Mouse (Mus musculus) embryonic stem cell, embryonic (primary cell): Measurements from ENCODE around the gene Gm42421.

Experiments
- CTCF ChIA-PET, 4 experiments: fragments of 300-600 bp in 2 of 4; fragments of 350-600 bp in 2 of 4; sonication (Branson Sonifier 250); formaldehyde crosslinking; loops; one replicate each; lab custom pipeline; 2022; ENCODE audit warnings: inconsistent platforms in 2 of 4; lab: Charles Lee
- POLR2A ChIA-PET, 4 experiments: fragments of 300-600 bp in 2 of 4; fragments of 350-600 bp in 2 of 4; sonication (Branson Sonifier 250); formaldehyde crosslinking; loops; one replicate each; lab custom pipeline; 2022; ENCODE audit warnings: antibody characterized with exemption in 4 of 4, inconsistent platforms in 1 of 4; lab: Charles Lee

The Gm42421 gene

DNA sequence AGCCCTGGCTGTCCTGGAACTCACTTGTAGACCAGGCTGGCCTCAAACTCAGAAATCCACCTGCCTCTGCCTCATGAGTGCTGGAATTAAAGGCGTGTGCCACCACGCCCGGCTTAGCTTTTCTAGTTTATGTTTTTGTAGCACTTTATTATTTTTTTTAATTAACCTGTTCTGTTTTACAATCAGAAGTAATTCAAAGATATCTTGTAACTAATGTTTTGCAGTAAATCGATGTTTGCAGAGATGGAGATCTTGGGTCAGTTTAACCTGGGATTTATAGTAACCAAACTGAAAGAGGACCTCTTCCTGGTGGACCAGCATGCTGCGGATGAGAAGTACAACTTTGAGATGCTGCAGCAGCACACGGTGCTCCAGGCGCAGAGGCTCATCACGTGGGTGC is at the start of gene Gm42421:
Gene Gm42421 (plus strand): TSS at position 301 of the 400 bp plus-strand sequence.
- ChIA-PET CTCF (interaction anchor here in 1 of 4 experiments (0.5 kb wide), 1 partner anchor 211 kb away, joined by 5 read pairs; no protein-coding TSS in a partner anchor), POLR2A (interaction anchor here in 1 of 4 experiments (0.7 kb wide), 1 partner anchor 463 kb away, joined by 3 read pairs; no protein-coding TSS in a partner anchor)

DNA sequence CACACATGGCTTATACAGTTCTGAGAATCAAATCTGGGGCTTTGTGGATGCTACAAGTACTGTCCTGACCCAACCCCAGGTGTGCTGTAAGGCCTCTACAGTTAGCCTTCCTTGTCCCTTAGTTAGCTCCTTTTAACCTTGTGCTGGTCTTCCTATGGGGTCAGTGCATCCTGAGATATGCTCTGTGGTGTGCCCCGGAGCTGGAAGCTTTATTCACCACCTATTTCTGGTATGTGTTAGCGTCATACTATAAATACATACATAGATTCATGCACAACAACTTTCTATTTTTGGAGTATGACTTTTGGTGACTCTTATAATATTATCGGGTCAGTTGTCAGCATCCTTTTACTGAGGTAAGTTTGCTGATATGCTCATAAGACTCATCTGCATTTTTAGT is 42.7 kb upstream of the Gm42421 start:
- POLR2A ChIA-PET = interaction anchor here in 2 of 4 experiments (0.9 to 1.4 kb wide), 3 partner anchors 11 to 107 kb away, joined by 3 to 4 read pairs (median 4); no protein-coding TSS in a partner anchor
- CTCF ChIA-PET = no interaction called here

DNA sequence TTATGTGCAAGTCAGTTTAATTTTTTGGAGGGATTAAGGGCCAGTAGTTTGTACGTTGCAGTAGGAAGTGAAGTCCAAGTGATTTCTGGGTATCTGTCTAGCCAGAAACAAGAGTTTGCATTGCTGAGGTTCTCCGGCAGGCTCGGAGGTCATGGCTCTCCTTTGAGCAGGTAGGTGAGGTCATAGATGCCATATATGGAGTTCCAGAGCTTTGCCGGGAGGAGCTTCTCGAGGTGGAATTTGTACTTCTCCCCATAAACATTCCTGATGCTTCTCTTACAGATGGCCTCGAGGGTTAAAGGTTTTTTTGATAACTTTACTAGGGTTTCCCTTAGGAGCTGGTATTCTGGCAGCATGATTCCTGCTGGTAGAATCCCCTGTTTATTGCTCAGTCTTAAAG is 37.2 kb upstream of the Gm42421 start:
- POLR2A ChIA-PET = interaction anchor here in 2 of 4 experiments (0.6 to 3.6 kb wide), 12 partner anchors 8 to 1092 kb away, joined by 3 to 22 read pairs (median 4); partner anchors contain the start of genes Aimp2 (in 1 of the 2) and Pms2 (in 1 of the 2)

DNA sequence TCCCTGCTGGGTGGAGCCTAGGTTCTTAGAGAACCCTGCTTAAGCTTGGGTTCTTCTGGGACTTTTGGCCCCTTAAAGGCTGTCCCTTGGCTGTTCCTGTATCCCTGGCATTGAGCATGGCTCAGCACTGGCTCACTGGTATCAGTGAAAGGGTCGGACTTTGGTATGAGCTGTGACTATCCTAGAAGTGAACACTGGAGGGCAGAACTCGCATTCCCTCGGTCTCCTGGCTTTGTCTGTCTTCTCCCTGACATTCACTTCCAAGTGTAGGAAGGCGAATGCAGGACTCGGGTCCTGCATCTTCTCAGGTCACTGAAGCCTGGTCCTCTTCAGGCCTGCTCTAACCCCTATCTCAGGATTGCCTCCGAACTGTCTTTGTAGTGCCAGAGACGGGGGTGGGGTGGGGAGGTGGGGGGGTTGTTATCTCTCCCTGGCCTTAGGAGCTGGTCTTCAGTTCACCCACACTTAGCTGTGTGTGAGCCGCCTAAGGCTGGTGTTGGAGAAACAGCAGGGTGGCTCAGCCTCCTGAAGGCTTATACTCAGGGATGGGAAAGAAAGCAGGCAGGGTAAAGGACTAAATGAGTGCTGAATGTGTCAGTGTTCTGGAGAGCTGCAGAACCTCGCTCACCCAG is 35.6 kb upstream of the Gm42421 start:
- CTCF ChIA-PET = interaction anchor here in 1 of 4 experiments (1.0 to 1.7 kb wide), 4 partner anchors 9 to 107 kb away, joined by 3 to 5 read pairs (median 4); no protein-coding TSS in a partner anchor
- POLR2A ChIA-PET = interaction anchor here in 2 of 4 experiments (0.6 to 3.6 kb wide), 11 partner anchors 9 to 341 kb away, joined by 3 to 22 read pairs (median 4); partner anchors contain the start of genes Usp42 (in 2 of the 2), Aimp2 (in 1 of the 2) and Pms2 (in 1 of the 2)

More for the DNA sequence above, 37.2 kb upstream of the Gm42421 start:
- CTCF ChIA-PET = interaction anchor here in 3 of 4 experiments (0.5 to 1.5 kb wide), 5 partner anchors 85 to 835 kb away, joined by 3 to 14 read pairs (median 4); no protein-coding TSS in a partner anchor

DNA sequence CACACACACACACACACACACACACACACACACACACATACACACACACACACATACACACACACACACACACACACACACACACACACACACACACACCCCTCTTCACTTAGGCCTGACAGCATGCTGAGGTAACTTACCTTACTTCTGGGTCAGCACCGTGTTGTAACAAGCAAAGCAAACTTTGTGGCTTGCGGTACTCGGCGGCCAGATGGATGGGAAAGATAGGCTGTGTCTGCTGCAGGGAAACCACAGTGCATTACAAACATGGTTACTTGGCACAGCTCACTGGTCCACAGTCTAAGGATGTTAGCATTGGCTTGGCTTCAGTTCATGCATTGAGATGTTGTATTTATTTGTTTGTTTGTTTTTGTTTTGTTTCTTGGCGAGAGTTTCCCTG is 34.6 kb upstream of the Gm42421 start:
- POLR2A ChIA-PET = interaction anchor here in 2 of 4 experiments (0.8 to 3.6 kb wide), 6 partner anchors 8 to 336 kb away, joined by 3 to 22 read pairs (median 4); partner anchors contain the start of genes Aimp2 (in 1 of the 2), Pms2 (in 1 of the 2) and Usp42 (in 1 of the 2)
- CTCF ChIA-PET = interaction anchor here in 1 of 4 experiments (1.6 to 1.7 kb wide), 2 partner anchors 24 to 106 kb away, joined by 5 read pairs; no protein-coding TSS in a partner anchor

DNA sequence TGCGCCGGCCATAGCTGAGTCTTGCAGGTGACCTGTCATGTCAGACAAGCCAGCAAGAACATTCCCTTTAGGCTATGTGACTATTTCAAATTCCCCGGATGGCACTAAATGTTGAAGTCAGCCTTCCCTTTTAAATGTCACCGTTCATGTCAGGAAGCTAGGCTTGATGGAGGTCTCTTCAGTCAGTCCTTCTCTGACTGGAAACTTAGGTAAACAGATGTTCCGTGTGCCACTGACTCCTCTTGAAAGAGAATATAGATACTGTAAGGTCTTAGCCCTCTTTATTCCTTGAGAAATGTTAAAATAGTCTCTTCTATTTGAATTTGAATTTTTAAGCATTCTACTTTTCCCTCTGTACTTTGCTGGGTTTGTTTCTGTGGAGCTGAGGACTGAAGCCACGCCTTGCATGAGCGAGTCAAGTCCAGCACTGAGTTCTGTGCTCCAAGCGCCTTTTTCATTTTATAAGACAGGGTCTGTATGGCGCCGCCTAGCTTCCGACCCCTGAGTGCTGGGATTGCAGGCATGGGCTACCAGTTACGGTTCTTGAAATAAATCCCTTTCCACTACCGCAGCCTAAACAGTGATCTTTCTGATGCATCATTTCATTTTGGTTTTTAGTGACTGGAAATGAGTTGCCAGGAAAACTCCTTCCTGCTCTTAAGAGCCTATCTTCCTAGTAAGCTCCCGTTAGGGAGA is 30.2 kb upstream of the Gm42421 start, which contains the start of gene Ankrd61:
Gene Ankrd61 (minus strand): TSS at position 51 of the 696 bp plus-strand sequence.
- CTCF ChIA-PET = interaction anchor here (0.6 to 1.3 kb wide), 7 partner anchors 12 to 501 kb away, joined by 3 to 4 read pairs (median 3); partner anchors contain the start of genes Aimp2 (in 2 of the 4) and Pms2 (in 2 of the 4)

DNA sequence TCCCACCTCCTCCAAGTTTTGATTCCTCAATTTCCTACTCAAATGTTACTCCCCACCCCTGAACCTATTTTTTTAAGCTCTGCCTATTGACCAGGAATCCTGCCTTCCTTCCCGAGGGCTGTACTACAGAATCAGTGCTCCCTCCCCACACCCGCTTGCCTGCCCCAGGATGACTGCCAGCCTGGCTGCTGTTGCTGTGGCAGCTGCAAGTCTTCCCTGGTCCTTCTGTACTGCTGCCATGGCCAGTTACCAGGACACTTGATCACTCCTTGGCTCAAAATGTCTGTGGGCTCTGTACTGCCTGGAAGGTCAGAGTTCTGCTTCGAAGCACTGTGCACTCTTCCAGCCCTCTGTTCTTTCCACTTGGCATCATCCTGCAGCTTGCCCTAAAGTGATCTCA is 25.9 kb upstream of the Gm42421 start:
- CTCF ChIA-PET = no interaction called here

More for the DNA sequence above, 30.2 kb upstream of the Gm42421 start, which contains the start of gene Ankrd61:
- POLR2A ChIA-PET = interaction anchor here in 3 of 4 experiments (0.5 to 1.9 kb wide), 6 partner anchors 12 to 539 kb away, joined by 3 to 10 read pairs (median 4); partner anchors contain the start of genes Aimp2 (in 2 of the 3) and Pms2 (in 2 of the 3)

DNA sequence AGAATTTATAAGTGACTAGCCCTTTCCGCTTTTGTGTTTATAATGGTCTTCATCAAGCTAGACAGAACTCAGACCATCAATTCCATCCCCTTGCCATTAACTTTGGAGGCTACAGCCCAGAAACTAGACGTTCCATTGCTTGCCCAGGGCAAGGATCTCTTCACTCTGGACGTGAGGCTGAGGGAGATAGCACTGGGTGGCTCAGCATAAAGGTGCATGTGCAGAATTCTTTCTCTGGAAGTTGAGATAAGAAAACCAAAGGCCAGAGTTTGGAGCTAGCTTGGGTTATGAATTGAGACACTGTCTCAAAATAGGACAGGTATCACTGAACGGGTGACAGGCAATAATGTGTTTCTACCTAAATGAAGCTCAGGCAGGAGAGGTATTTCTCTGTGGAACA is 24.2 kb upstream of the Gm42421 start:
- CTCF ChIA-PET = interaction anchor here in 1 of 4 experiments (1.1 kb wide), 1 partner anchor 528 kb away, joined by 3 read pairs; no protein-coding TSS in a partner anchor
- POLR2A ChIA-PET = interaction anchor here in 2 of 4 experiments (0.6 to 2.3 kb wide), 7 partner anchors 10 to 357 kb away, joined by 3 to 8 read pairs (median 3); partner anchors contain the start of gene Usp42 (in 1 of the 2)

More for the DNA sequence above, 25.9 kb upstream of the Gm42421 start:
- POLR2A ChIA-PET = interaction anchor here in 2 of 4 experiments (0.5 to 4.4 kb wide), 10 partner anchors 9 to 437 kb away, joined by 3 to 22 read pairs (median 4); partner anchors contain the start of genes Rsph10b (in 1 of the 2) and Usp42 (in 1 of the 2)

DNA sequence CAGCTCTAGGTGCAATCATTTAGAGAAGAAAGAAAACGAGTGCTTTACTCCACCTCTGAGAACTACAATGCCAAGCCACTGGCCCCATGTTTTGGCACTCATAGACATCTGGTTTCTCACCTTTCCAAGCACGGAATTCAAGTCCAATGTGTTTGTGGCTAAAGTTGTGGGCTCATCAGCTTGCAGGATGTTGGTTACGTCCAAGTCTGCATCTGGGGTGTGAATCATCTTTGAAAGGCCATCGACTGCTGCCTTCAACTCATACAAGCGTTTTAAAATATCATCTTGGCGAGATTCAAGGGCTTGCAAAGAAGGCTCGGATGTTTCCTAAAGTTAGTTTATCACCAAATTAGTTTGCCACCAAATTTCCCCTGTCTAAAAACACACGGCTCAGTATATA is 21.5 kb upstream of the Gm42421 start:
- CTCF ChIA-PET = interaction anchor here in 1 of 4 experiments (1.3 kb wide), 1 partner anchor 339 kb away, joined by 4 read pairs; no protein-coding TSS in a partner anchor
- POLR2A ChIA-PET = interaction anchor here in 2 of 4 experiments (0.5 to 2.3 kb wide), 6 partner anchors 15 to 346 kb away, joined by 3 to 8 read pairs (median 4); partner anchors contain the start of gene Ccz1 (in 1 of the 2)

DNA sequence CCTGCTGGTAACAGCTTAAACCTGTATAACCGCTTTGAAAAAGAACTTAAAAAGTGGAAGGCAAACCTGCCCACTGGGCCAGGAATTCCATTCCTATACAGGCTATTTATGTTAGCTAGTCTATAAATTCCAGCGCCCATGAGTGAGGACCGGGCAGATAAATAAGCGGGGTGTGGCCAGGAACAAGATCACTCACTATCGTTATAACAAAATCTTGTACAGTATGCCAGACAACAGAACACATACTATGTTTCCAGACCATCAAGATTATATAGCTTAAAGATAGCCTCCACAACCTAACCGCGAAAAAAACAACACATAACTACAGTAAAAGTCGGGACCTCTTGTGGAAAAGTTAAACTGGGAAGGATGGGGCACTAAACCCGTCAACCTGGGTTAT is 19.0 kb upstream of the Gm42421 start:
- ChIA-PET CTCF (interaction anchor here in 2 of 4 experiments (1.0 to 1.5 kb wide), 4 partner anchors 9 to 534 kb away, joined by 3 to 4 read pairs (median 3); no protein-coding TSS in a partner anchor), POLR2A (interaction anchor here in 3 of 4 experiments (0.8 to 2.4 kb wide), 20 partner anchors 8 to 314 kb away, joined by 3 to 13 read pairs (median 5); partner anchors contain the start of genes Usp42 (in 2 of the 3), Ankrd61 (in 1 of the 3), Ccz1 (in 1 of the 3) and Cyth3 (in 1 of the 3))

DNA sequence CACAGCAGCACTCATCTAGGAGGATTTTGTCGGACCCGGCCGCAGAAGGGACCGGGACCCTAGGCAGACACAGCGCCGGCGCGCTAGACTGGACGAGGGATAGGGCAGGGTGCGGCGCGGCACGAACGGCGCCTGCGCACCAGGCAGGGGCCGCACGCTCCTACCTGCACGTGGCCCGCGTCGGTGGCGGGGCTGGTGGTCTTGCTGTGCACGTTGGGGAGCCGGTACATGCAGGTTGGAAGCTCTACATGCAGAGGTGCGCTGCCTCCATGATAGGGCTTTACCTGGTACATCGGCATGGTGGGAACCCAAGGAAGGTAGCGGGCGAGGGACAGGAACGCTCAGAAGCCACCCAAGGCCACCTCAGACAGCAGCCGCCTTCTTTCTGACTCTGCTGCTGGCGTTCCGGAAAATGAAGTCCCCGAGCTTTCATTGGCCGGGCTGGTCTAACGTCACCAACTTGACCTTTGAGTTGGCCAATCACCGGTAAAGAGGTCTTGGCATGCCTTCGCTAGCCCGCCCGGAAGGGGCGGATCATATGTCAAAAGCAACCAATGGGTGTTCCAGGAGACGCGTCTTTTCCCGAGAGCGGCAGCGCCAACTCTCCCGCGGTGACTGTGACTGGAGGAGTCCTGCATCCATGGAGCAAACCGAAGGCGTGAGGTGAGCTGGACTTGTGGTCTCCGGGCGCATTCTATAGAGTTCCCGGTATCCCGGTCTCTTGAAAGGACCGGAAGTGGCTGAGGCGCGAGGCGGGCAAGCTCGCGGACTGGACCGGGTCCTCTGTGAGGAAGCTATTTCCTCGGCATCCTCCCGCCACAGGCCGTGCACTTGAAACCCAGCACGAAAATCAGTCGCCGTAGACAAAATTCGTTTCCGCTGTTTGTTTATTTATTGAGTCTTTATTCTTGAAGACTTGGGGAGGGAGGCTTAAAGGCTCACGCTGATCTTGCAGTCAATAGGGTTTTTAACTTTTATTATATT is 18.3 kb upstream of the Gm42421 start, which contains the start of the genes Aimp2 and Pms2:
Gene Aimp2 (minus strand): TSS at position 431 of the 984 bp plus-strand sequence.
Gene Pms2 (plus strand): TSS at position 548 of the 984 bp plus-strand sequence.
- ChIA-PET POLR2A (interaction anchor here (0.5 to 2.4 kb wide), 39 partner anchors 9 to 499 kb away, joined by 3 to 13 read pairs (median 4); partner anchors contain the start of genes Rsph10b (in 3 of the 4), Ankrd61 (in 2 of the 4), Ccz1 (in 2 of the 4) and Usp42 (in 2 of the 4)), CTCF (interaction anchor here (0.6 to 1.5 kb wide), 16 partner anchors 10 to 807 kb away, joined by 3 to 6 read pairs (median 4); partner anchors contain the start of genes Ankrd61 (in 2 of the 4), Rsph10b (in 2 of the 4), Usp42 (in 2 of the 4) and Cyth3 (in 1 of the 4))

DNA sequence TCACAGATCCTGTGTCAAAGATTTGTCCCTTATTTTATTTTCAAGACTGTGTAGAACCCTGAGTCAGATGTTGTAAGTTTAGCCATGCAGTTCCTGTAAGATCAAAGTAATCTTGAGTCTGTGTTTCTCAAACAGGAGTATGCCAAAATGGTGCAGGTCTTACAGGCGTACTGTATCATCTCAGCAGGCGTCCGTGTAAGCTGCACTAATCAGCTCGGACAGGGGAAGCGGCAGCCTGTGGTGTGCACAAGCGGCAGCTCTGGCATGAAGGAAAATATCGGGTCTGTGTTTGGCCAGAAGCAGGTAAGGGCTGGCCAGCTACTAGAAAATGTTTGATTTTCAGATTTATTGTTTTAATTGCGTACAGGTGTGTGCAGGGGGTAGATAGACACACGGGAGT is 11.8 kb upstream of the Gm42421 start:
- ChIA-PET POLR2A (interaction anchor here in 1 of 4 experiments (0.7 to 1.3 kb wide), 4 partner anchors 9 to 91 kb away, joined by 3 to 6 read pairs (median 4); partner anchors contain the start of gene Rsph10b), CTCF (interaction anchor here in 3 of 4 experiments (0.6 to 2.2 kb wide), 6 partner anchors 23 to 348 kb away, joined by 3 to 8 read pairs (median 4); no protein-coding TSS in a partner anchor)

DNA sequence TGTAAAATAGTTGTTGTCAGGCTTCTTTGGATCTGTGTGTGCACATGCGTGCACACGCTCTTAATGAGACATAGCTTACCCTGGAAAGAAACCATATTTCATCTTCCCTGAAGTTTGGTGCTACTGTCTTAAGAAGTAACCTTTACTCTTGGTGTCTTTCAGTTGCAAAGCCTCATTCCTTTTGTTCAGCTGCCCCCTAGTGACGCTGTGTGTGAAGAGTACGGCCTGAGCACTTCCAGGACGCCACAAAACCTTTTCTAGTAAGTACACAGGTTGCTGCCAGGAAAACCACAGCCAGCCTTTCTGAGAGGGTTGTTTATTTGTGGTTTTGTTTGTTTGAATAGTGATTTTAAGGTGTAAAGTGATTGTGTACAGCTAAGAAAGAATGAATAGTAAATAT is 10.6 kb upstream of the Gm42421 start:
- POLR2A ChIA-PET = interaction anchor here in 2 of 4 experiments (0.6 to 1.6 kb wide), 5 partner anchors 8 to 200 kb away, joined by 3 to 5 read pairs (median 3); partner anchors contain the start of gene Ccz1 (in 1 of the 2)
- CTCF ChIA-PET = interaction anchor here (0.6 to 2.2 kb wide), 9 partner anchors 14 to 350 kb away, joined by 3 to 8 read pairs (median 5); partner anchors contain the start of gene Rsph10b (in 1 of the 4)

DNA sequence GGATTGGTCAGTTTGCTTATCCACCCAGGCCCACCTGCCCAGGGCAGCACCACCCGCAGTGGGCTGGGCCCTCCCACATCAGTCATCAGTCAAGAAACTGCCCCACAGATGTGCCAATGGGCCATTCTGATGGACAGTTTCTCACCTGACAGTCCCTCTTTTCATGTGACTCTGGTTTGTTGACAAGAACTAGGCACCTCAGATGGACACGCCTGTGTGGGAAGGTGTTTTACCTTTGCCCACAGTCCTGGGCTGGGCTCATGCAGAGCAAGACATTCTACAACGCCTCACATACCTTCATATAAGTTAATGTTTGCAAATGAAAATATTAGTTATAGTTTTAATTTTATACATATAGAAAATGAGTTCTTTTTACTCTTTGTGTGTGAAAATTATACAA is 9.9 kb upstream of the Gm42421 start:
- CTCF ChIA-PET = interaction anchor here in 1 of 4 experiments (1.5 kb wide), 1 partner anchor 13 kb away, joined by 3 read pairs; no protein-coding TSS in a partner anchor
- POLR2A ChIA-PET = interaction anchor here in 1 of 4 experiments (0.7 to 1.6 kb wide), 3 partner anchors 80 to 199 kb away, joined by 3 to 5 read pairs (median 4); partner anchors contain the start of gene Ccz1
